Mouse (Mus musculus) lung, postnatal 0 days (tissue): ENCODE data around the gene Col11a2.

Experiments
- CTCF ChIP-seq: IDR thresholded peaks from 2 replicates; pipeline ENCODE4 v1.5.1; 2016; ENCODE audit warnings: antibody characterized with exemption, mild to moderate bottlenecking
- EP300 ChIP-seq: IDR thresholded peaks from 2 replicates; pipeline ENCODE4 v1.6.1; 2016; ENCODE audit warnings: antibody characterized with exemption, mild to moderate bottlenecking, control low read depth

DNA sequence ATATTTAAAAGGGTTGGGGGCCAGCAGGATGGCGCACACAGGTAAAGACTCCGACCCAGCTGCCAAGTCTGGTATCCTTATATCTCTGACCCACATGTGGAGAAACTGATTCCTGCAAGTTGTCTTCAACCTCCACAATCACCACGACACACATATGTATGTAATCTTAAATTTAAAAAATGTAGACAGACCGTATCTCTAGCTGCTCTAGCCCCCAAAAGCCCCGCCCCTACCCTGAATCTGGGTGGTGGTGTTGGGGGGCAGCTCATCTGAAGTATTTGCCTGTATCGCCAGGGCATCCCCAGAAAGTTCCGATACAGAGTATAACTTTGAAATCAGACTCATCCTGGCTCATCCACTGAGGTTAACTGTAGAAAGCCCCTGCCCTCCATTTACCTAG, 67.3 kb downstream of the Col11a2 start:
- TF ChIP-seq CTCF (no peak), EP300 (no peak)
